16 mouse cellular contexts compared by ENCODE assay signal in the genomic region with DNA sequence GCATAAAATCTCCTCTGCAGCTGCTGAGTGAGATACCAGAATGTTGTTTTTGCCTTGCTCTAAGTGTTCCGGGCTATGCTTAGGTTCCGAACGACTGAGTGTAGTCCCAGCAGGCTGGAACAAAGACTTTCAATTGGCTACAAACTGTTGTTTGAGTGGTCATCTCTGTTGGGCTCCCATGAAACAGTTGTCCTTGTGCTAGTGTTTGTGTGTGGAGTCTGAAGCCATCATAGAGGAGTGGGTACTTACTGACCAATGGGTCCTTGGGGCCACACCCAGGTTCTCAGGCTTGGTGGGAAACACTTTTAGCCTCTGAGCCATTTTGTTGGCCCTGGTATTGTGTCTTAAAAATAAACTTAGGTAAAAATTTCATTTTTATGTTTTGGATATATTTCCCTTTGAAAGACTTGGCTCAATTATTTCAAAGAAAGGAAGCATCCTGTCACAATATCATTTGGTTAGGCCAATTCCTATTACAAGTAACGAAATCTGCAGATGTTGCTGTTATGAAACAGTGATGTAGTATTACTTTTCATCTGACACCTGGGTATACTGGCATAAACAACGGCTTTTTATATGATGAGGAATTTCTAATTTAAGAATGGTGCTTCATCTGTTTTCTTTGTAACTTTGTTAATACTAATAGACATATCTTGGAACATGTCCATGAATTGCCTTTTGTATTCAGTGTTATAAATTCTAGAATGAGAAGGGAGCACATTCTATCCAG.
"Had no signal": no experiment of that assay in that cellular context is flagged by ENCODE, and none has a peak within 500 bp of the region (broad histone marks: within the 10 kb centered on the region; RNA-seq: fewer than 3 reads in every experiment).

No protein-coding gene starts in this region.

- H3K4me1 ChIP-seq: limb, embryonic 12.5 days; liver, embryonic 13.5 days; lung, embryonic 15.5 days; midbrain, embryonic 12.5 days; neural tube, embryonic 15.5 days had no signal

- H3K4me3 ChIP-seq: limb, embryonic 12.5 days; liver, embryonic 13.5 days; lung, embryonic 15.5 days; megakaryocyte, embryonic 14.5 days; midbrain, embryonic 12.5 days; myocyte; neural tube, embryonic 15.5 days had no signal

- H3K27ac ChIP-seq: limb, embryonic 12.5 days; liver, embryonic 13.5 days; lung, embryonic 15.5 days; midbrain, embryonic 12.5 days; neural tube, embryonic 15.5 days; stomach, postnatal 0 days had no signal

- DNase-seq: kidney, adult 8-10 months; kidney, postnatal 25 days; layer of hippocampus, postnatal 36 days; liver; liver, embryonic 13.5 days; liver, postnatal 0 days; right cerebral cortex, adult 18-20 months; right cerebral cortex, postnatal 25 days; thymus, postnatal 4 days had no signal
